In genomic region chr1:159232572-159233261, GRCm38 (mm10) we compare ENCODE assay signal across 7 mouse cellular contexts. TPM values are rescaled to one million over a fixed set of nuclear protein-coding genes. Genes with fewer than 3 reads are reported as not detected.
DNase-seq lines count a peak whose midpoint lies in the region; ATAC-seq and TF ChIP-seq lines count a peak whose summit lies in the region.
"Not testable (repeated sequence)": the region's sequence is repeated elsewhere in the genome, so short reads cannot be mapped to it uniquely, and the experiment has no call there.

No protein-coding gene starts in this region.

- TF ChIP-seq POLR2A in cortical plate, adult 2 months (IDR thresholded peaks at IDR 0.05; ENCODE audit: extremely low read depth, insufficient read depth, low read length): not testable (repeated sequence)

- WGBS in limb, embryonic 11.5 days: under 1% methylated on average over 20 of the region's 47 CpGs
- under 1% methylated on average over 33 of the region's 47 CpGs for WGBS in midbrain, embryonic 10.5 days

- ATAC-seq in inflammation-experienced regulatory T-cells, adult 6 months: peak; percentile 10
- ATAC-seq in limb, embryonic 11.5 days (ENCODE audit: insufficient number of reproducible peaks, low FRiP score, low TSS enrichment, low read depth): peak; percentile 73

- not testable (repeated sequence) for TF ChIP-seq CTCF in cortical plate, adult 2 months (IDR thresholded peaks at IDR 0.05; ENCODE audit: extremely low read depth, insufficient read depth, low read length)

- H3K36me3 ChIP-seq in limb, embryonic 11.5 days (ENCODE audit: control insufficient read depth, insufficient read depth, low read length); midbrain, embryonic 10.5 days: not testable (repeated sequence)

- intact Hi-C loops in gastrocnemius, postnatal 14 days (cut with DNase I; ENCODE audit: low total_unique reads): not testable (repeated sequence)

- H3K4me3 ChIP-seq in cortical plate, adult 2 months (ENCODE audit: insufficient read depth, low read length): peak overlapping the region; percentile 89
- peak overlapping the region; percentile 68 for H3K4me3 ChIP-seq in limb, embryonic 11.5 days (ENCODE audit: low read depth, low read length)
- peak overlapping the region; percentile 78 for H3K4me3 ChIP-seq in midbrain, embryonic 10.5 days

- H3K9ac ChIP-seq in limb, embryonic 11.5 days (ENCODE audit: low read length): peak overlapping the region; percentile 74

- peak; percentile 53 for DNase-seq in ZHBTc4 (ENCODE audit: low read depth, low spot score)
- peak; percentile 15 for DNase-seq in gastrocnemius, postnatal 14 days
- DNase-seq in limb, embryonic 11.5 days (ENCODE audit: low spot score): peak; percentile 72
- peak; percentile 68 for DNase-seq in midbrain, embryonic 10.5 days (ENCODE audit: low spot score)
- peak; percentile 39 for DNase-seq in spleen, adult 12 weeks (ENCODE audit: low spot score)

- not testable (repeated sequence) for H3K27me3 ChIP-seq in limb, embryonic 11.5 days (ENCODE audit: control insufficient read depth, insufficient read depth, low read length); midbrain, embryonic 10.5 days (ENCODE audit: low read depth, poor library complexity, severe bottlenecking)

- H3K4me2 ChIP-seq in limb, embryonic 11.5 days (ENCODE audit: low read depth, severe bottlenecking): peak overlapping the region; percentile 58

- not testable (repeated sequence) for H3K27ac ChIP-seq in cortical plate, adult 2 months (ENCODE audit: insufficient read depth, low read length); limb, embryonic 11.5 days (replicated peaks; ENCODE audit: low read depth, low read length)
- peak overlapping the region; percentile 92 for H3K27ac ChIP-seq in midbrain, embryonic 10.5 days (replicated peaks)

- H3K9me3 ChIP-seq in limb, embryonic 11.5 days (ENCODE audit: control insufficient read depth, low read length); midbrain, embryonic 10.5 days (replicated peaks): not testable (repeated sequence)

- not testable (repeated sequence) for H3K4me1 ChIP-seq in cortical plate, adult 2 months (ENCODE audit: control insufficient read depth, insufficient read depth, low read length); limb, embryonic 11.5 days (ENCODE audit: control insufficient read depth, insufficient read depth, low read length)
- H3K4me1 ChIP-seq in midbrain, embryonic 10.5 days: peaks cover 25% of the 10 kb centered on the region

RNA-seq across cellular contexts. Expression of gene Cop1, which starts 0.6 kb away (rescaled TPM):
- 94.7 and 95.1 TPM in 2 replicates for polyA plus RNA-seq in cortical plate, adult 2 months (2012; rRNA removed)
- total RNA-seq in gastrocnemius, postnatal 14 days (2021): 100 to 1,000 TPM; 107 to 109 TPM
- 10 to 100 TPM; 12.5 to 24.0 (median 16.3) TPM for polyA plus RNA-seq in inflammation-experienced regulatory T-cells, adult 6 months (2017; shearing (Covaris generic))
- polyA plus RNA-seq in limb, embryonic 11.5 days (2014; fragmentation: Nextera tagmentation; extraction: Ambion mirVana): 135 and 140 TPM in 2 replicates
- 15.3 and 17.0 TPM in 2 replicates for polyA plus RNA-seq in midbrain, embryonic 10.5 days (2016; fragmentation: Nextera tagmentation; extraction: Ambion mirVana)

Comparison
In these comparisons a context has a peak if more than half of its experiments do, and no peak if none do; other contexts are left out.
1. DNase-seq: peak in every context shown above with its lines; median percentile 72 in limb, embryonic 11.5 days; 68 in midbrain, embryonic 10.5 days; 53 in ZHBTc4; 39 in spleen, adult 12 weeks; 15 in gastrocnemius, postnatal 14 days.